Mouse (Mus musculus) lung, embryonic 14.5 days (tissue): ENCODE results near the gene Gm28434. TPM values are rescaled to one million over a fixed set of nuclear protein-coding genes. Genes with fewer than 3 reads are reported as not detected.

Experiments
- ATAC-seq: fragments of 200-750 bp; cut with Nextera tagmentation; 2 replicates; pipeline ENCODE4 v1.8.0; 2017; ENCODE audit warnings: mild to moderate bottlenecking, moderate TSS enrichment, moderate library complexity; ENCODE audit not compliant: insufficient read depth
- DNase-seq: peaks from one replicate; pipeline ENCODE4 v3.0.0-alpha.2; 2015
- H3K27ac ChIP-seq: fragments of 300-500 bp; sonication (generic); 2 replicates; pipeline ENCODE4 v1.5.1; 2014; ENCODE audit warnings: low read depth, mild to moderate bottlenecking, moderate library complexity
- H3K27me3 ChIP-seq: fragments of 300-500 bp; sonication (generic); 2 replicates; pipeline ENCODE4 v1.6.1; 2014; ENCODE audit warnings: low read length, control low read depth; ENCODE audit not compliant: insufficient read depth
- H3K36me3 ChIP-seq: fragments of 300-500 bp; sonication (generic); 2 replicates; pipeline ENCODE4 v1.6.1; 2014; ENCODE audit warnings: control low read depth; ENCODE audit not compliant: insufficient read depth
- H3K4me1 ChIP-seq: fragments of 300-500 bp; sonication (generic); 2 replicates; pipeline ENCODE4 v1.6.1; 2014; ENCODE audit warnings: antibody characterized with exemption, control low read depth; ENCODE audit not compliant: insufficient read depth
- H3K4me2 ChIP-seq: fragments of 300-500 bp; sonication (generic); 2 replicates; pipeline ENCODE4 v1.6.1; 2014; ENCODE audit warnings: mild to moderate bottlenecking
- H3K4me3 ChIP-seq: fragments of 300-500 bp; sonication (generic); 2 replicates; pipeline ENCODE4 v1.5.1; 2014; ENCODE audit warnings: low read depth, low read length
- H3K9ac ChIP-seq: fragments of 300-500 bp; sonication (generic); 2 replicates; pipeline ENCODE4 v1.6.1; 2014
- H3K9me3 ChIP-seq: fragments of 300-500 bp; sonication (generic); 2 replicates; pipeline ENCODE4 v1.6.1; 2016; ENCODE audit warnings: low read depth, low read length, control low read depth
- CTCF ChIP-seq: IDR thresholded peaks from 2 replicates; pipeline ENCODE4 v1.5.1; 2016; ENCODE audit warnings: antibody characterized with exemption, low read depth
- WGBS: fragments of 180-500 bp; shearing (Covaris S2); extraction: QIAGEN DNeasy Blood & Tissue Kit; methylation state at CpG from one replicate; pipeline ENCODE4 v1.1.7; 2014; 5-methylcytosine and 5-hydroxymethylcytosine counted together
- polyA plus RNA-seq: library from polyadenylated mRNA; unstranded; fragments of >200 nt; fragmentation: Nextera tagmentation; extraction: Ambion mirVana; gene quantifications from 2 replicates; pipeline ENCODE4 v1.2.1, GENCODE M21; 2014

The Gm28434 gene
- not detected in 2 replicates for polyA plus RNA-seq

DNA sequence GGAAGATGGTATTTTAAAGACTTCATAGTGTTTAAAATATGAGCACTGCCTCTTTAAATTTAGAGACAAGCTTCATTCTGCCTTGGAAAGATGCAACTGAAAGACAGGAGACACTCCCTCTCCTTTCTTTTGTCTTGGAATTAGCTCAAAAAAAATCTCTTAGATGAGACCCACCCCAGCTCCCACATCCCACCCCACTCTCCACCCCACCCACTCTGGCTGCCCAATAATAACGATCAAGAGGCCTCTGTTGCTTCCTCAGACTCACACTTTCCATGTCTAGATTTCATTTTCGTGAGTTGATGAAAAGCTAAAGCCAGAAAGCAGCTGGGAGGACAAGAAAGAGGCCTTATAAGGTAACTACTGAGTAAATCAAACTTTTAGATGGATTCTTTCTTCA, at the start of gene Gm28434, which contains the start of gene 2310003L06Rik:
TSS of gene Gm28434 (plus strand) at position 317 of the 400 bp plus-strand sequence.
TSS of gene 2310003L06Rik (plus strand) at position 259 of the 400 bp plus-strand sequence.
- WGBS, result 47% methylated on average over 2 of the region's 2 CpGs
- H3K36me3 ChIP-seq, result no peaks in the 10 kb centered on the region
- H3K4me2 ChIP-seq, result no peak within 1 kb of the TSS
- H3K4me3 ChIP-seq, result no peak within 1 kb of the TSS
- TF ChIP-seq CTCF, result no peak
- no peak within 1 kb of the TSS for H3K9ac ChIP-seq
- H3K9me3 ChIP-seq, result no peaks in the 10 kb centered on the region
- H3K27me3 ChIP-seq, result no peaks in the 10 kb centered on the region
- no peak within 1 kb of the TSS for H3K27ac ChIP-seq
- no peaks in the 10 kb centered on the region for H3K4me1 ChIP-seq
- DNase-seq (no peak), ATAC-seq (no peak)

DNA sequence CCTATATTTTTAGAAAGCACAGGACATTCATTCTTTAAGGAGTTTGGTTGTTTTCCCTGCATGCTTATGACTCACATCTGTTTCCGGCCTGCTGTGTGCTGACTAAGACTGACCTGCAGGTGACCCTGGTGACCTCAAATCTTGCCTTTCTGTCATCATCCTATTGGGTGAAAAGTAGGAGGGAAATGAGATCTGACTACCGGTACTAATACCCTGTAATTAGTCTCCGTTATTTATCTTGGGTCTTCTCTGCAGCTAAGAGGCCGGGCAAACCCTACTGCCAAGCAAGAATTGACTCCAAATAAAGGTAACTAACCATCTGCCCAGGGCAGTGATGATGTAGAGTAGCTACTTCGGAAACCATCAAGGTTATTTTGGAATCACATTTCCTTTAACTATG, 43.9 kb upstream of the Gm28434 start, which contains the start of gene Csn3:
TSS of gene Csn3 (plus strand) at position 208 of the 400 bp plus-strand sequence.
- no peak within 1 kb of the TSS for H3K27ac ChIP-seq
- no peak within 1 kb of the TSS for H3K4me3 ChIP-seq
- H3K9me3 ChIP-seq, result no peaks in the 10 kb centered on the region
- H3K4me1 ChIP-seq, result no peaks in the 10 kb centered on the region
- no peak for TF ChIP-seq CTCF
- WGBS, result 37% methylated on average over 5 of the region's 5 CpGs
- no peak for ATAC-seq
- no peak within 1 kb of the TSS for H3K4me2 ChIP-seq
- no peak within 1 kb of the TSS for H3K9ac ChIP-seq
- no peaks in the 10 kb centered on the region for H3K27me3 ChIP-seq
- no peak for DNase-seq
- no peaks in the 10 kb centered on the region for H3K36me3 ChIP-seq

DNA sequence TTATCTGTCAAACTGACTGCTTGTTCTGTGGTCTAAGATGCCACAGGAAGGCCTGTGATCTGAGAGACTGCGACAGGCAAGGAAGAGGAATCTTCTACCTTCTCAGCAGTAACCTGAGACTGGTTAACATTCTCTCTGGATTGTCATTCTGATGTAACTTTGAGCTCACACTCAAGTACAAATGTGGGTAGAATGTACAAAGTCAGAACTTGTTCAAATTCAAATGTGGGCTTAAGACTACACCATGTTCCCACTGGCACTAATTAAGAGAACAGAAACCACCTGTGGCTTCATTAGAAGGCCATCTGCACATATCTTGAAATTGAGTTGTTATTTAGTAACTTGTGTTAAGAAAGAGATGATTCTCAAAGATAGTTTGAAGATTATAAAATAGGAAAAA, 37.7 kb upstream of the Gm28434 start:
- no peaks in the 10 kb centered on the region for H3K36me3 ChIP-seq
- H3K4me3 ChIP-seq, result no peak overlapping the region
- no peak for DNase-seq
- no peaks in the 10 kb centered on the region for H3K27me3 ChIP-seq
- no peak overlapping the region for H3K27ac ChIP-seq
- no peak for TF ChIP-seq CTCF
- no peaks in the 10 kb centered on the region for H3K4me1 ChIP-seq
- H3K9me3 ChIP-seq, result no peaks in the 10 kb centered on the region
- H3K9ac ChIP-seq, result no peak overlapping the region
- 74% methylated on average over 1 of the region's 1 CpGs for WGBS
- ATAC-seq, result no peak
- H3K4me2 ChIP-seq, result no peak overlapping the region

DNA sequence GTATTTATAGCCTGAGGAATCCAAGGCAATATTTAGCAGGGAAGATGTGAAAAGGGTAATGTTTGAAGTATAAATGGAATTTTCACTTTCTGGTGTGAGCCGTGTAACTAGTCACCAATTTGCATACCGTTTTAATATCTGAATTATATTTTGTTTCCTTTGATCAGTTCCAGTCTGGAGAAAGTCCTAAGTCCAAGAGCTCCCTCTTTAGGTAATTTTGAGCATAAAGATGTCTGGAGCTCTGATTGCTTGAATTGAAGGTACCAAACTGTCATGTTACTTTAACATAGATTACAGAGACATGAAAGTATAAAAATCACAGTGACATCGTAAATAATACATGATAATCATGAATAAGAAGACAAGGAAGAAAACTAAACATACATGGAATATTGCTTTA, 28.6 kb upstream of the Gm28434 start:
- Histone ChIP-seq H3K9me3 (no peaks in the 10 kb centered on the region), H3K27ac (no peak overlapping the region), H3K36me3 (no peaks in the 10 kb centered on the region), H3K4me2 (no peak overlapping the region), H3K9ac (no peak overlapping the region), H3K4me1 (no peaks in the 10 kb centered on the region), H3K27me3 (no peaks in the 10 kb centered on the region), H3K4me3 (no peak overlapping the region)
- no peak for ATAC-seq
- 31% methylated on average over 3 of the region's 3 CpGs for WGBS
- DNase-seq, result peak; percentile 34
- TF ChIP-seq CTCF, result 0 out of 2 replicates have a peak, but pooled peaks have one; percentile 2

DNA sequence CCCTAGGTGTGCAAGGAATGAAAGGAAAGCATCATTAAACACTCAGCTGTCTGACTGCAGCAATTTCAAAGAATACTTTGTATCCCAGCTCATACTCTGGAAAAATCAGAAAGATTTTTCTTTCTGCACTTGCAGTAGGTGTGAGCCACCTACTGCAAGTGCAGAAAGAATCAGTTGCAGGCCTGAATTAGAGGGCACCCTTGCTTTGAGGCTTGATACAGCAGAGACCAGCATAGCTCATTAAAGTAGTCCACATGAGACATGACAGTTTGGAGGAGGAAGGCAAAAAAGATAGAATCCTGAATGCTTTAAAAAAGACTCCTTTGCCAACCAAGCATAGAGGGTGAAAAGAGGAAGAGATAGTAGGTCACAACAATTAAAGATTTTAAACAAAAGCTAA, 26.8 kb upstream of the Gm28434 start:
- ATAC-seq, result no peak
- Histone ChIP-seq H3K27ac (no peak overlapping the region), H3K9ac (no peak overlapping the region), H3K4me1 (no peaks in the 10 kb centered on the region), H3K36me3 (no peaks in the 10 kb centered on the region), H3K4me3 (no peak overlapping the region), H3K9me3 (no peaks in the 10 kb centered on the region), H3K4me2 (no peak overlapping the region), H3K27me3 (no peaks in the 10 kb centered on the region)
- no peak for TF ChIP-seq CTCF
- no peak for DNase-seq

DNA sequence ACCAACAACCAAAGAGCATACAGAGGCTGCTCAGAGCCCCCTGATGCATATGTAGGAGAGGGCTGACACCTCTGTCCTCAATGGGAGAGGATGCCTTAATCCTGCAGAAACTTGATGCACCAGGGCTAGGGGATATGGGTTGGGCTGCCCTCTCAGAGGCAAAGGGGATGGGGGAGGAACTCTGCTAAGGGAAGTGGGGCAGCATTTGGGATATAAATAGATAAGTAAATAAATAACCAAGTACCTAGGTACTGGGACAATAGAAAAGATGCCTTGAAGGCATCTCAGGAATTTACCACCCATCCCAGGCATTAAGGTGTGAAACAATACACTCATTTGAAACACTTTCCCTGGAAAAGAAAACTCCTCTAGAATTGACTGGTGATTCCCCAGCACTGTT, 17.5 kb upstream of the Gm28434 start:
- H3K4me3 ChIP-seq, result no peak overlapping the region
- no peak overlapping the region for H3K27ac ChIP-seq
- no peak overlapping the region for H3K9ac ChIP-seq
- H3K36me3 ChIP-seq, result no peaks in the 10 kb centered on the region
- no peak overlapping the region for H3K4me2 ChIP-seq
- H3K4me1 ChIP-seq, result no peaks in the 10 kb centered on the region
- DNase-seq, result no peak
- TF ChIP-seq CTCF, result no peak
- H3K27me3 ChIP-seq, result no peaks in the 10 kb centered on the region
- ATAC-seq, result no peak
- no peaks in the 10 kb centered on the region for H3K9me3 ChIP-seq

DNA sequence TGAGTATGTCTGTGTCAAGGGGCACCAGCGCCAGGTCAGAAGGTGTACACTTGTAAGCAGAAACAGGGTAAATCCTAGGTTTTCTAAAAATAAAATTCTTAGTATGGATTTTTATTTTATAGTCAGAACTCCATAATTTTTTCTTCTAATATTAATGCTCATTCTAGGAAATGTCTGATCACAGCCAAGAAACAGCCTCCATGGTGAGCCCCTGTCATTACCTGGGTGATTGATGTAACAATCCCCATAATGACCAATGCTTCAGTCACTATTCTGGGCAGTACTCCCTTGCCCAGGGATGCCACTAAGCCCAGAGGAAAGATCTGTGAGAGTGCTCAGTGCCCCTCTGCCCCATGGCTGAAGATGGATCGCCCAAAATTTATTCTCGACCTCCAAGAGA, 9.8 kb downstream of the Gm28434 start, which contains the start of gene Cabs1:
TSS of gene Cabs1 (plus strand) at position 301 of the 400 bp plus-strand sequence.
- no peak within 1 kb of the TSS for H3K27ac ChIP-seq
- 83% methylated on average over 3 of the region's 3 CpGs for WGBS

More for the DNA sequence above, 9.8 kb downstream of the Gm28434 start, which contains the start of gene Cabs1:
- no peak within 1 kb of the TSS for H3K4me3 ChIP-seq
- H3K9me3 ChIP-seq, result no peaks in the 10 kb centered on the region
- TF ChIP-seq CTCF, result no peak
- H3K4me2 ChIP-seq, result no peak within 1 kb of the TSS
- H3K27me3 ChIP-seq, result no peaks in the 10 kb centered on the region
- no peaks in the 10 kb centered on the region for H3K4me1 ChIP-seq
- ATAC-seq (no peak), DNase-seq (no peak)
- no peaks in the 10 kb centered on the region for H3K36me3 ChIP-seq
- H3K9ac ChIP-seq, result no peak within 1 kb of the TSS
